Mouse (Mus musculus) bone marrow macrophage, adult 2 months (primary cell): Measurements from ENCODE around the gene Vmn1r4.

Experiments
- CTCF ChIP-seq: IDR thresholded peaks from 2 replicates; pipeline ENCODE4 v1.5.1; 2012; ENCODE audit warnings: low read depth, mild to moderate bottlenecking, low read length, moderate library complexity
- POLR2A ChIP-seq: IDR thresholded peaks from 2 replicates; pipeline ENCODE4 v1.6.1; 2012; ENCODE audit warnings: mild to moderate bottlenecking, low read depth, low read length, borderline replicate concordance

DNA sequence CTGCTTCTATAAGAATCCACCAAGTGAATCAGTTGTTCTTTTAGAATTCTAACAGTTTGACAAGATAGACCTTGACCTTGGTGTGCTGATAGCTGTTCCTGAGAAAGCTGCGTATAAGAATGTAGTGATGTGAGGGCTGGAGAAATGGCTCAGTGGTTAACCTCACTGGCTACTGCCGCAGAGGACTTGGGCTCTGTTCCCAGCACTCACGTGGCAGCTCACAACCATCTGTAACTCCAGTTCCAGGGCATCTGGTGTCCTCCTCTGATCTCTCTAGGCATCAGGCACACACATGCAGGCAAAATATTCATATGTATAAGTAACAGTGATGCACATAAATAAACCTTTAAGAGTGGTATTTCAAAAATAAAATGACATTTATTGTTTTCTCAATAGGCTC is 15.8 kb upstream of the Vmn1r4 start:
- TF ChIP-seq CTCF (no peak), POLR2A (no peak)
